Mouse (Mus musculus) CH12.LX (cell line): Measurements from ENCODE around the gene Slc2a8. TPM values are rescaled to one million over a fixed set of nuclear protein-coding genes. Genes with fewer than 3 reads are reported as not detected.

Source experiments
- DNase-seq: peaks from one replicate; pipeline ENCODE4 v3.0.0-alpha.2; 2013; ENCODE audit errors: extremely low read depth
- H3K27ac ChIP-seq: 2 replicates; pipeline ENCODE4 v1.5.1; 2012; ENCODE audit warnings: low read depth, mild to moderate bottlenecking, control low read depth, moderate library complexity; ENCODE audit not compliant: insufficient read depth
- H3K27me3 ChIP-seq: replicated peaks from 2 replicates; pipeline ENCODE3; 2012; ENCODE audit warnings: inconsistent platforms
- H3K36me3 ChIP-seq, 2 experiments: replicated peaks in 1 of 2; 2 replicates each; pipeline versions ENCODE3 to v1.6.1; 2012; ENCODE audit warnings: inconsistent platforms in 1 of 2, low read length in 1 of 2, mild to moderate bottlenecking in 1 of 2, mixed read lengths in 1 of 2, moderate library complexity in 1 of 2; ENCODE audit not compliant: control insufficient read depth in 1 of 2, insufficient read depth in 1 of 2
- H3K4me1 ChIP-seq, 2 experiments: 2 replicates each; pipeline ENCODE4 v1.6.1; 2012; ENCODE audit warnings: inconsistent platforms in 1 of 2, moderate library complexity in 1 of 2; ENCODE audit not compliant: insufficient read depth in 2 of 2, control insufficient read depth in 1 of 2
- H3K4me2 ChIP-seq: 2 replicates; pipeline ENCODE4 v1.6.1; 2012; ENCODE audit warnings: low read depth, mild to moderate bottlenecking, control low read depth; ENCODE audit not compliant: poor library complexity, insufficient read depth, severe bottlenecking
- H3K4me3 ChIP-seq, 3 experiments: fragments of 150-350 bp in 1 of 3; sonication (generic) in 1 of 3; replicated peaks in 1 of 3; 2 replicates each; pipeline versions ENCODE3 to v1.5.1; 2011 to 2012; ENCODE audit warnings: low read depth in 2 of 3, low read length in 2 of 3, mild to moderate bottlenecking in 2 of 3, moderate library complexity in 2 of 3, control low read depth in 1 of 3, improper control_type of control experiment in 1 of 3, inconsistent platforms in 1 of 3, mixed read lengths in 1 of 3; ENCODE audit not compliant: poor library complexity in 1 of 3
- H3K79me2 ChIP-seq: replicated peaks from 2 replicates; pipeline ENCODE4 v1.6.1; 2012; ENCODE audit warnings: mild to moderate bottlenecking, moderate library complexity; ENCODE audit not compliant: control insufficient read depth, poor library complexity, insufficient read depth, severe bottlenecking; ENCODE audit errors: extremely low read depth
- H3K9ac ChIP-seq: 2 replicates; pipeline ENCODE4 v1.6.1; 2012; ENCODE audit warnings: low read depth, mild to moderate bottlenecking, control low read depth, moderate library complexity; ENCODE audit not compliant: insufficient read depth
- H3K9me3 ChIP-seq: replicated peaks from 2 replicates; pipeline ENCODE3; 2012; ENCODE audit warnings: low read length, inconsistent platforms, mixed read lengths
- CHD2 ChIP-seq: IDR thresholded peaks from 2 replicates; pipeline ENCODE4 v1.6.1; 2011; ENCODE audit warnings: low read length, improper control_type of control experiment
- CTCF ChIP-seq, 2 experiments: IDR thresholded peaks in 1 of 2; conservative IDR thresholded peaks in 1 of 2; 2 replicates each; pipeline ENCODE4 v1.5.1; 2011 to 2012; ENCODE audit warnings: low read depth in 2 of 2, low read length in 2 of 2, improper control_type of control experiment in 1 of 2, inconsistent platforms in 1 of 2, mild to moderate bottlenecking in 1 of 2, moderate library complexity in 1 of 2
- E2F4 ChIP-seq: IDR thresholded peaks from 2 replicates; pipeline ENCODE4 v1.6.1; 2011; ENCODE audit warnings: low read depth, low read length, improper control_type of control experiment; ENCODE audit not compliant: insufficient replicate concordance
- ELF1 ChIP-seq: IDR thresholded peaks from 2 replicates; pipeline ENCODE4 v1.6.1; 2014; ENCODE audit warnings: low read depth, mild to moderate bottlenecking, inconsistent platforms, low read length, improper control_type of control experiment
- HCFC1 ChIP-seq: IDR thresholded peaks from 2 replicates; pipeline ENCODE4 v1.6.1; 2012; ENCODE audit warnings: low read depth, mild to moderate bottlenecking, inconsistent platforms, low read length, improper control_type of control experiment
- IRF4 ChIP-seq: IDR thresholded peaks from 2 replicates; pipeline ENCODE4 v1.6.1; 2014; ENCODE audit warnings: low read depth, mild to moderate bottlenecking, inconsistent platforms, low read length, improper control_type of control experiment
- JUN ChIP-seq: IDR thresholded peaks from 2 replicates; pipeline ENCODE4 v1.6.1; 2011; ENCODE audit warnings: low read depth, mild to moderate bottlenecking, low read length, improper control_type of control experiment, moderate library complexity; ENCODE audit not compliant: insufficient read depth
- JUND ChIP-seq: conservative IDR thresholded peaks from 2 replicates; pipeline ENCODE4 v1.6.1; 2011; ENCODE audit warnings: low read depth, low read length, improper control_type of control experiment
- KAT2A ChIP-seq: IDR thresholded peaks from 2 replicates; pipeline ENCODE4 v1.6.1; 2012; ENCODE audit warnings: low read length, improper control_type of control experiment, inconsistent platforms; ENCODE audit not compliant: insufficient replicate concordance
- MAFK ChIP-seq: IDR thresholded peaks from 2 replicates; pipeline ENCODE4 v1.6.1; 2011; ENCODE audit warnings: low read length, improper control_type of control experiment; ENCODE audit not compliant: insufficient replicate concordance
- MAZ ChIP-seq: IDR thresholded peaks from 2 replicates; pipeline ENCODE4 v1.6.1; 2012; ENCODE audit warnings: low read depth, mild to moderate bottlenecking, inconsistent platforms, low read length, improper control_type of control experiment, moderate library complexity
- MXI1 ChIP-seq: IDR thresholded peaks from 2 replicates; pipeline ENCODE4 v1.6.1; 2011; ENCODE audit warnings: mild to moderate bottlenecking, low read depth, low read length, improper control_type of control experiment
- MYC ChIP-seq: IDR thresholded peaks from 2 replicates; pipeline ENCODE4 v1.6.1; 2011; ENCODE audit warnings: low read depth, mild to moderate bottlenecking, improper control_type of control experiment, low read length
- NRF1 ChIP-seq: IDR thresholded peaks from 2 replicates; pipeline ENCODE4 v1.6.1; 2014; ENCODE audit warnings: low read depth, mild to moderate bottlenecking, inconsistent platforms, low read length, improper control_type of control experiment, moderate library complexity
- PAX5 ChIP-seq: IDR thresholded peaks from 2 replicates; pipeline ENCODE4 v1.6.1; 2012; ENCODE audit warnings: low read length, inconsistent platforms, mixed read lengths
- POLR2A ChIP-seq: IDR thresholded peaks from 2 replicates; pipeline ENCODE4 v1.6.1; 2011; ENCODE audit warnings: low read depth, mild to moderate bottlenecking, improper control_type of control experiment, low read length
- POLR2AphosphoS2 ChIP-seq: IDR thresholded peaks from 2 replicates; pipeline ENCODE4 v1.6.1; 2011; ENCODE audit warnings: low read depth, low read length, improper control_type of control experiment
- RAD21 ChIP-seq: IDR thresholded peaks from 2 replicates; pipeline ENCODE4 v1.6.1; 2011; ENCODE audit warnings: low read depth, mild to moderate bottlenecking, low read length, improper control_type of control experiment, moderate library complexity
- SIN3A ChIP-seq: IDR thresholded peaks from 2 replicates; pipeline ENCODE4 v1.6.1; 2012; ENCODE audit warnings: low read length, improper control_type of control experiment, inconsistent platforms
- UBTF ChIP-seq: IDR thresholded peaks from 2 replicates; pipeline ENCODE4 v1.6.1; 2012; ENCODE audit warnings: low read depth, mild to moderate bottlenecking, inconsistent platforms, low read length, improper control_type of control experiment, moderate library complexity
- USF1 ChIP-seq: IDR thresholded peaks from 2 replicates; pipeline ENCODE4 v1.6.1; 2014; ENCODE audit warnings: low read depth, mild to moderate bottlenecking, inconsistent platforms, low read length, improper control_type of control experiment
- USF2 ChIP-seq: conservative IDR thresholded peaks from 2 replicates; pipeline ENCODE4 v1.6.1; 2011; ENCODE audit warnings: low read depth, low read length, improper control_type of control experiment
- ZC3H11A ChIP-seq: IDR thresholded peaks from 2 replicates; pipeline ENCODE4 v1.6.1; 2012; ENCODE audit warnings: low read depth, mild to moderate bottlenecking, inconsistent platforms, low read length, improper control_type of control experiment
- ZMIZ1 ChIP-seq: IDR thresholded peaks from 2 replicates; pipeline ENCODE4 v1.6.1; 2012; ENCODE audit warnings: low read depth, mild to moderate bottlenecking, inconsistent platforms, low read length, improper control_type of control experiment
- dilution Hi-C: fragments of 300-500 bp; cut with MboI; formaldehyde crosslinking; loops from 2 replicates; pipeline ENCODE4 v1.14.3; 2020; ENCODE audit warnings: low sequenced_read_pairs; ENCODE audit not compliant: extremely low pct_unique_long_range_greater_than_20kb, extremely low pct_ligation_motif_present
- in situ Hi-C: fragments of 300-500 bp; cut with MboI; formaldehyde crosslinking; loops from 3 replicates; pipeline ENCODE4 v1.14.3; 2019; ENCODE audit warnings: low sequenced_read_pairs, low pct_ligation_motif_present, low pct_unique_long_range_greater_than_20kb, mixed read lengths
- polyA plus RNA-seq: library from polyadenylated mRNA; unstranded; fragments of >175 nt; gene quantifications from 2 replicates; pipeline ENCODE4 v1.2.1, GENCODE M21; 2012; ENCODE audit warnings: low read depth; ENCODE audit not compliant: insufficient read length
- total RNA-seq, 2 experiments: library from RNA; depleted of rRNA; stranded (reverse); fragments of 300-350 nt in 1 of 2; fragments of >200 nt in 1 of 2; gene quantifications; 2 replicates each; pipeline ENCODE4 v1.2.3; 2012 to 2014

Slc2a8 gene
- total RNA-seq (2012; rRNA removed): 3.8 and 5.6 TPM in 2 replicates
- total RNA-seq (2014; rRNA removed): 0.95 and 1.3 TPM in 2 replicates
- 0.90 and 1.1 TPM in 2 replicates for polyA plus RNA-seq

GRCm38 (mm10) chr2:32981725-32982271, at the start of gene Slc2a8:
Gene Slc2a8 (minus strand): TSS chr2:32982083.
- Histone ChIP-seq H3K79me2 (no peaks in the 10 kb centered on the region), H3K4me3 (peak within 1 kb of the TSS; percentile 40 to 72 (median 53)), H3K9ac (peak within 1 kb of the TSS; percentile 51), H3K27ac (no peak within 1 kb of the TSS), H3K4me2 (peak within 1 kb of the TSS; percentile 90), H3K36me3 (no peaks in the 10 kb centered on the region), H3K4me1 (peaks cover 11 to 13% of the 10 kb centered on the region in 2 experiments), H3K9me3 (no peaks in the 10 kb centered on the region), H3K27me3 (peaks cover 71% of the 10 kb centered on the region)
- no peak for TF ChIP-seq ELF1
- TF ChIP-seq PAX5: no peak
- TF ChIP-seq USF1: no peak
- no peak for TF ChIP-seq POLR2AphosphoS2
- no peak for TF ChIP-seq CTCF (conservative IDR thresholded peaks at IDR 0.05 in 1 of 2, IDR thresholded peaks at IDR 0.05 in 1 of 2; ENCODE audit: low read depth in 2 of 2, low read length in 2 of 2)
- TF ChIP-seq UBTF: no peak
- no peak for TF ChIP-seq KAT2A
- no peak for TF ChIP-seq JUND
- TF ChIP-seq E2F4: no peak
- TF ChIP-seq POLR2A: peak; percentile 76
- no peak for TF ChIP-seq ZC3H11A
- no peak for TF ChIP-seq HCFC1
- no peak for TF ChIP-seq IRF4
- TF ChIP-seq NRF1: no peak
- TF ChIP-seq JUN: no peak
- TF ChIP-seq MYC: no peak
- TF ChIP-seq RAD21: no peak
- TF ChIP-seq CHD2: peak; percentile 66; the same call in 1 of the 2 replicates
- in situ Hi-C loops: loop anchor here (25.0 kb wide), 1 partner anchor 381 kb away; the partner anchor contains the start of gene Ralgps1
- peak; percentile 89 for DNase-seq
- dilution Hi-C loops: no loop called here

- H3K4me3 ChIP-seq: no peak overlapping the region
- no peak overlapping the region for H3K27ac ChIP-seq
- H3K4me1 ChIP-seq: peaks cover 4 to 8% of the 10 kb centered on the region in 2 experiments; a peak in 3 of 4 replicates
- no peaks in the 10 kb centered on the region for H3K36me3 ChIP-seq
- TF ChIP-seq MXI1 (no peak), MAFK (no peak), ZMIZ1 (no peak), CTCF (conservative IDR thresholded peaks at IDR 0.05 in 1 of 2, IDR thresholded peaks at IDR 0.05 in 1 of 2; ENCODE audit: low read depth in 2 of 2, low read length in 2 of 2) (no peak), PAX5 (no peak), SIN3A (no peak), USF2 (no peak), KAT2A (no peak), MAZ (no peak), ZC3H11A (no peak), UBTF (no peak)
- no peaks in the 10 kb centered on the region for H3K9me3 ChIP-seq
- no peaks in the 10 kb centered on the region for H3K79me2 ChIP-seq
- H3K4me2 ChIP-seq: no peak overlapping the region
- no peak overlapping the region for H3K9ac ChIP-seq
- no peak for DNase-seq
- in situ Hi-C loops: no loop called here
- H3K27me3 ChIP-seq: peaks cover 44% of the 10 kb centered on the region
- dilution Hi-C loops: no loop called here
These were observed 43.2 kb upstream of the Slc2a8 start for GRCm38 (mm10) chr2:33025040-33025439.
